Mouse (Mus musculus): ENCODE measurements around the gene Bcl9. TPM values are rescaled to one million over a fixed set of nuclear protein-coding genes. Genes with fewer than 3 reads are reported as not detected.
A peak's percentile ranks its signal among the peaks of the same experiment; 100 is the strongest.

Bcl9 gene
- polyA plus RNA-seq, 1 experiment from 2014 or later = 47.2 TPM

DNA sequence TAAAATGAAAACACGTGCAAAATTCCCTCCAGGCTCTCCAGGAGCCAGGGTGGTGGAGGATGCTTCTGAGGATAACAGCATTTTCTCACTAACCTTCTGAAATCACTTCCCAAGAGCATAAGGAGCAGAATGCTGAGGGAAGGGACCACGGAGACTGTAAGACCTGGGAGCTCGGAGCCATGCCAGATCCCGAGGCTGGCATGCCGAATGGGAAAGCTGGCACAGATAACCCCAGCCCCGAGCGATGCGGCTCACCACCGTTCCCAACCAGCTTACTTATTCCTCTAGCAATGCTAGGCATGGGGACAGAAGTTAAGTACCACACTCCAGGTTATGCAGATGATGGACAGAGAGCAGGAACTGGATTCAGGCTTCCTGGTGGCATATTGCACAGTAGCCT is 13.7 kb downstream of the Bcl9 start:
- WGBS = 90% methylated on average over 9 of the region's 9 CpGs
- Histone ChIP-seq H3K4me3 (no peak overlapping the region), H3K27me3 (ENCODE audit: low read depth, poor library complexity, severe bottlenecking) (no peaks in the 10 kb centered on the region), H3K27ac (replicated peaks) (no peak overlapping the region), H3K36me3 (peaks cover 31% of the 10 kb centered on the region), H3K9me3 (replicated peaks) (no peaks in the 10 kb centered on the region), H3K4me1 (peaks cover 6% of the 10 kb centered on the region; the same call in 1 of the 2 replicates)
- no peak for DNase-seq (ENCODE audit: low spot score)

DNA sequence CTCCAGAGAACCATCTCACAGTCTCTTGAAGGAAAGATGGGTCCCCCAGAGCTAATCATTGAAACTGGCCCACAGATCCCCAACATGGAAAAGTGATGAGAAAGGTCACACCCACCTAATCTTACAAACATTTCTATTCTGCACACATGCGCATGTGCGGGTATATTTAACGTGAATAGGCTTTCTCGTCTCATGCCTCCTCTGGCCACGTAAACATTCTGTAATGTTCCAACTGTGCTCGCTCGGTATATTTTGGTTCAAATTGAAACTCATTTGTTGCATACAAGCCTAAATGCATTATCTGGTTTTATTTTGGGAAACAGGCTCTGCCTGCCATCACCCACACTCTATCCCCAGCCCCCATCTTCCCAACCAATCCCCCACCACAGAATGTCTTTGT is 16.3 kb downstream of the Bcl9 start:
- Histone ChIP-seq H3K36me3 (peaks cover 33% of the 10 kb centered on the region), H3K27ac (replicated peaks) (no peak overlapping the region), H3K4me1 (peaks cover 6% of the 10 kb centered on the region), H3K9me3 (replicated peaks) (no peaks in the 10 kb centered on the region), H3K27me3 (ENCODE audit: low read depth, poor library complexity, severe bottlenecking) (no peaks in the 10 kb centered on the region), H3K4me3 (no peak overlapping the region)
- WGBS = 95% methylated on average over 7 of the region's 7 CpGs
- no peak for DNase-seq (ENCODE audit: low spot score)

DNA sequence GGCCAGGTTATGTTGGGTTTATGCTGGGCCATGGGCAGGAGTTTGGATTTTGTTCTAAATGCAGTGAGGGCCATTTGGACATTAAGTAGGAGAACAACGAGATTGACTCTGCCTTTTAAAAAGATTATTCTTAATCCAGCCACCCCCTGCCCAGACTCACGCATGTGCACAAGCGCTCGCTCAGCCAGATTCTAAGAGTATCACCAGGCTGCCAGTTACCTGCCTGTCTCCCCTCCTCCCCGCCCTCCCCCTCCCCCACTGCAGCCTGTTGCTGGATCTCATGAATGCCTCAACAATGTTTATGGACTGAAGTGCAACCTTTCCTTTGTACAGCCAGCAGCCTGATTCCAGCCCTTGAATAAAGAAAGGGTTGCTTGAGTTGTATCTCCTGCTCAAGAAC is 22.0 kb downstream of the Bcl9 start:
- Histone ChIP-seq H3K9me3 (replicated peaks) (no peaks in the 10 kb centered on the region), H3K4me3 (no peak overlapping the region), H3K36me3 (peaks cover 32% of the 10 kb centered on the region), H3K4me1 (peaks cover 24% of the 10 kb centered on the region), H3K27me3 (ENCODE audit: low read depth, poor library complexity, severe bottlenecking) (no peaks in the 10 kb centered on the region), H3K27ac (replicated peaks) (no peak overlapping the region)
- WGBS = 71% methylated on average over 5 of the region's 5 CpGs
- no peak for DNase-seq (ENCODE audit: low spot score)

DNA sequence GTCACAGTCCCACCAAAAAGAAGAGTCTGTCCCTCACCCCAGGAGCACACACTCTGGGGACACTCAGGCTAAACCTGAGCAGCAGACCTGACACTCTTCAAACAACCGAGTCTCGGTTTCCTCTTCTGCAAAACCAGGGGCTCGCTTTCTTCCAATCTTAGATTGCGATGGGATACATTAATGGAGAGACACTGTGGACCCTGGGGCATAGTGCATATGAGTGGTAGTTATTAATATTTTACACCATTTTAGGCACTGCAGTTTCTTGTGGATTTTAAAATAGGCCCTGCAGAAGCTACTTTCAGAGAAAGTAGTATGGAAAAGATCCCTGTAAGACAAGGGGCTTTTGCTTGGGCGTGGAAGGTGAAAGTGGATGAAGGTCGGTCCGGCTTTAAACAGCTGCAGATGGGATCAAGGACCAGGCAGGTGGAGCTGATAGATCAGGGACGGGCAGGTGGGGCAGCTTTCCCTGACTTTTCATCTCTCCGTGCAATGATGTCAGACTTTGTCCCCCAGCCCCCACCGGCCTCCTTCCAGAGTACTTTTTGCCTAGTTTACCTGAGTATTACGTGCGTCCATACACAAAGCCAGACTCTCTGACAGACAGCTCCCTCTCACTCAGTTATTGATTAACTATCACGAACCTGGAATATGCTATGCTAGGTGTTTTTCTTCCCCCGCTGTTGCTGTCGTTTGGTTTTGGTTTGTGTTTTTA is 23.0 kb downstream of the Bcl9 start:
- no peak for DNase-seq (ENCODE audit: low spot score)
- Histone ChIP-seq H3K4me3 (no peak overlapping the region), H3K27me3 (ENCODE audit: low read depth, poor library complexity, severe bottlenecking) (no peaks in the 10 kb centered on the region), H3K9me3 (replicated peaks) (no peaks in the 10 kb centered on the region), H3K36me3 (peaks cover 27% of the 10 kb centered on the region), H3K27ac (replicated peaks) (no peak overlapping the region), H3K4me1 (peaks cover 24% of the 10 kb centered on the region)
- WGBS = 94% methylated on average over 15 of the region's 15 CpGs

DNA sequence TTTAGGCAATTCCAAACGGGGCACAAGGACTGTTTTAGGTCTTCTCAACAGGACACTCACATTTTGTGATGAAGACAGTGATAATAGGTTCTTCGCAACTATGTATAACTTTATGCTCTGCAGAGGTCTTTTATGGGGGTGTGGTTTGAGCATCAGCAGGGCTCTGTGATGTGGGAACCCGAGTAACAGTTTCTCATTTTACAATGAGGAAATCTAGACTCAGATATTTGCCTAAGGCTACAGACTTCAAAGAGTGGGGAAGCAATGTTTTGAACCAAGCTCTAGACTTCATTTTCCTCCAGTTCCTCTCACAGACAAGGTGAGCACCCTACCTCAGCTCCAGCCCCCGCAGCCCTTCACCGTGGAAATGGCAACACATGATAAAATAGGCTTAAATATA is 23.8 kb downstream of the Bcl9 start:
- no peak overlapping the region for H3K27ac ChIP-seq (replicated peaks)
- H3K9me3 ChIP-seq (replicated peaks) = no peaks in the 10 kb centered on the region
- WGBS = 90% methylated on average over 5 of the region's 5 CpGs
- H3K4me1 ChIP-seq = peaks cover 32% of the 10 kb centered on the region
- no peaks in the 10 kb centered on the region for H3K27me3 ChIP-seq (ENCODE audit: low read depth, poor library complexity, severe bottlenecking)
- H3K4me3 ChIP-seq = no peak overlapping the region
- H3K36me3 ChIP-seq = peaks cover 31% of the 10 kb centered on the region
- no peak for DNase-seq (ENCODE audit: low spot score)

DNA sequence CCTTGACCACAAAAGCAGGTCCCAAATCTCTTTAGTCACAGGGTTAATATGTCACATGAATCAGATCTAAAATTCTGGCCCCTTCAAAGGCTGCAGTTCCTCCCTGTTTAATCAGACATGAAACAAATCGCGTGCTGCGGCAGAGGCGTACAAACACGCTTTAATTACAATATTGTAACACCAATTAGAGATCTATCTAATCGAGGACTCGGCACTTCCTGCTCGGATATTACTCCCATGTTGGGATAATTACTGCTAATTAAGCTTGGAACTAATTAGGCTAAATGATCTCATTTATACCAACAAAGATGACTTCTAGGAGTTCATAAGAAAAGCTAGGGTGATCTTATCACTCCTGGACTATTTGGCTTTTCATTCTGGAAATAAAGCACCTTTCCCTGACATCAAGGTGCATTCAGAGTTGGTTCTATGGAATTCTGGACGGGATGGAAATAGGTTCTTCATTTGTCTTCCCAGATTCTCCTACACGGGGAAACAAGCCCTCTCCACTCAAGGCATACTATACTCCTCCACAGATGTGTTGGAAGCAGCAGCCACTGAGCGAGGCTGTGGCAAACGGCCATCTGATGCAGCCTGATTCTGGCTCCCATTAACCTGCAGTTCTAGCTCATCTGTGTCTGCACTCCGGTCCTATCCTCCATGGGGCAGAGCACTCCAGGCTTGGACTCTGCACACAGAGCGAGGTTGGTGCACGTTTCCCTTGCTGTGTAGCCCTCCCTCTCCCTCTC is 31.9 kb downstream of the Bcl9 start:
- no peaks in the 10 kb centered on the region for H3K27me3 ChIP-seq (ENCODE audit: low read depth, poor library complexity, severe bottlenecking)
- H3K27ac ChIP-seq (replicated peaks) = no peak overlapping the region
- peaks cover 31% of the 10 kb centered on the region for H3K36me3 ChIP-seq
- WGBS = 86% methylated on average over 15 of the region's 15 CpGs
- H3K9me3 ChIP-seq (replicated peaks) = peaks cover 3% of the 10 kb centered on the region; the same call in 1 of the 2 replicates
- H3K4me1 ChIP-seq = peaks cover 37% of the 10 kb centered on the region
- H3K4me3 ChIP-seq = no peak overlapping the region
- no peak for DNase-seq (ENCODE audit: low spot score)

DNA sequence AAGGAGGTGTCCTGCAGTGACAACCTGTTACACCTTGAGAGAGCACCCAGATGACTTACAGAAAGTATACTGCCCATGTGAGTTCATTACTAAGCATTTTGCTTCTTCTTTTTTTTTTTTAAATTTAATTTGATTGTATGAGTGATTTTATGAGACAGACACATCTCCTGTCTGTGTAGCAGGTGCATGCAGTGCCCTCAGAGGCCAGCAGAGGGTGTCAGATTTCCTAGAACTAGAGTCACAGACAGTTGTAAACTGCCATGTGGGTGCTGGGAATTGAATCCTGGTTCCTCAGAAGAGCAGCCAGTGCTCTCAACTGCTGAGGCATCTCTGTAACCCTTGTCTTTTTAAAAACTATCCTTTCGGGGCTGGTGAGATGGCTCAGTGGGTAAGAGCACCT is 35.5 kb downstream of the Bcl9 start:
- Histone ChIP-seq H3K4me3 (no peak overlapping the region), H3K36me3 (peaks cover 43% of the 10 kb centered on the region), H3K27ac (replicated peaks) (no peak overlapping the region), H3K4me1 (peaks cover 11% of the 10 kb centered on the region; the same call in 1 of the 2 replicates), H3K9me3 (replicated peaks) (peaks cover 14% of the 10 kb centered on the region), H3K27me3 (ENCODE audit: low read depth, poor library complexity, severe bottlenecking) (no peaks in the 10 kb centered on the region)
- no peak for DNase-seq (ENCODE audit: low spot score)
- WGBS = 100% methylated on average over 1 of the region's 1 CpGs

DNA sequence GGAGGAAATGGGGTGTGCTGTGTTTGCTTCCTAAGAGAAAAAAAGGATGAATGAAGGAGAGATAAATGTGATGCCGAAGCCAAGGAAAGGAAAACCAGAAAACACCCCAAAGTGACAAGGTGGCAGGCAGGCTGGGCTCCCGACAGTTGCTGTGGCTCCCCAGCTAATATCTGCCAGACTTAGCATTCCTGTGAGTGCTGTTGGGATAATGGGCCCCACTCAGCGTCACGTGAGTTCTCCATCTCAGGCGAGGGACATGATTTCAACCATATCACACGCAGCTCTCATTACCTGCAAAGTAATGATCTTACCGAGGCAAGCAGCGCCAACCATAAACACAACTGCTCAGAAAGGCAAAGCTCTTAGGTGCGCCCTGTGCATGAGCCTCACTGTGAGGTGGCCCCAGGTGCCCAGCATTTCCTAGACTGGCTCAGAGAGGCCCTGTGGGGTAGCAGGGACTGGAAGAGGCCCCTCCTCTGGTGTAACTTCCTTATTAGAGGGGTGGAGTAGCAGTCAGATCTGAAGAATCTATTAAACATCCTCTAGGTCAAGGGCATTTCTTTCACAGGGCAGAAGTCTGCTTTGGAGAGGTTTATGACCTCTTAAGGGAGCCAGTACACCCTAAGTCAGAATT is 41.9 kb downstream of the Bcl9 start:
- DNase-seq (ENCODE audit: low spot score) = no peak
- 45% methylated on average over 9 of the region's 9 CpGs for WGBS

DNA sequence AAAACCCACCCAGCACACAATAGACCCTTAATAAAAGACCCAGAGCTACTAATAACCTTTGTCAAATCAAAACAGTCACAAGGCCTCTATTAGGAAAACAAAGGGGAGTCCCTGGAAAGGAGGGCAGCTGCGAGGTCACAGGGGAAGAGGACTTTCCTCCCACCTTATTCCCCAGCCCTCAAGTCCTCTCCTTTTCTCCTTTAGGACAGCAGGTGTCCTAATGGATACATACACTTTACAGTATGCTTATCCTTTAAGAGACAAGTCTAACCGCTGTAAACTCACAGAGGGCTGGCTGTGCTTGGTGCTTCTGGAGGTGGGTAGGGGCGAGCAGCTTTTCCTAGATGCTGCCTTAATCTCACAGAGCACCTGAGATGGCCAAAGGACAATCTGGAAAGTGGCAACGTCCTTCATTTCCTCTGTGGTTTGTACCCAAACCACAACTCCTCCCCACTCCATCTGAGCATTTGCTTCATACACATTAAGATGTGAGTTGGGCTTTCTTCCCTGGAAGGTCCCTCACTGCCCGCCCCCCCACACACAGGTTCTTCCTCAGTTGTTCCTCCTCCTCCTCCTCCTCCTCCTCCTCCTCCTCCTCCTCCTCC is 42.8 kb downstream of the Bcl9 start:
- Histone ChIP-seq H3K27ac (replicated peaks) (peak overlapping the region; percentile 73), H3K4me1 (peaks cover 43% of the 10 kb centered on the region)
- DNase-seq (ENCODE audit: low spot score) = no peak

More for the DNA sequence above, 41.9 kb downstream of the Bcl9 start:
- H3K4me3 ChIP-seq = no peak overlapping the region
- peaks cover 22% of the 10 kb centered on the region for H3K36me3 ChIP-seq
- peaks cover 43% of the 10 kb centered on the region for H3K4me1 ChIP-seq
- H3K27ac ChIP-seq (replicated peaks) = no peak overlapping the region
- H3K27me3 ChIP-seq (ENCODE audit: low read depth, poor library complexity, severe bottlenecking) = no peaks in the 10 kb centered on the region
- H3K9me3 ChIP-seq (replicated peaks) = peaks cover 11% of the 10 kb centered on the region

DNA sequence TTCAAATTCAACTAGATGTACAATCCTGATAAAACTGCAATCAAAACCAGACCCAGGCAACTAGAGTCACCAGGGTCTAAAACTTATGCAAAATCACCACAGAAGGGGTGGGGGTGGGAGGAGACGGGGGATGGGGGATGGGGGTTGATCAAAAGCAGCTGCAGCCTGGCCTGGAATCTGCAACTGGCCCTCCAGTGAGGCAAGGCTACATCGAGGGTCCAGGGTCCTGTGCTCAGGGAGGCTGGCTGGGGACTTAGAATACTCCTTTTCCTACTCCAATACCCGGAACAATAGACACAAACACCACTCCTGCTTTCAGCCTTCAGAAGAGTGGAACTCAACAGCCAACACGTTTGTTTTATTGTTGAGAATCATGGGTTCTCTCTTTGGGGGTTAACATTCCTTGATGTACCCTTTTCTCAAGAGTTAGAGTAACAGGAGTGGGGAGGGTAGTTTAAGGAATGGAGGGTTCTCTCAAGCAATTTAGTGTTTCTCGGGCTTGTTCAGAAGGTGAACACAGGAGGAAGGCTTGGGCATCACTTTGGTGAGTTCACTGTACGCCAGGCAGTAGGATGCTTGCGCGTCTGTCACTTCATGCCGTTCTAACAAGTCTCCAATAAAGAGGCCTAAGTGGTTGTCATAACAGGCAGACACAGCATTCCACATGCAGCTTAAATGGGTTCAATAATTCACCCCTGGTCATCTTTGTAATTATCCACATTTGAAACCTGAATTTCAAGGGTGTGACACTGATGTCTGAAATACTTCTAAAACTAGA is 43.7 kb downstream of the Bcl9 start:
- H3K27me3 ChIP-seq (ENCODE audit: low read depth, poor library complexity, severe bottlenecking) = no peaks in the 10 kb centered on the region
- H3K27ac ChIP-seq (replicated peaks) = peak overlapping the region; percentile 73
- peaks cover 43% of the 10 kb centered on the region for H3K4me1 ChIP-seq
- peak overlapping the region; percentile 20; the same call in 1 of the 2 replicates for H3K4me3 ChIP-seq
- 22% methylated on average over 9 of the region's 9 CpGs for WGBS
- peak; percentile 63 for DNase-seq (ENCODE audit: low spot score)
- H3K36me3 ChIP-seq = peaks cover 7% of the 10 kb centered on the region
- H3K9me3 ChIP-seq (replicated peaks) = peaks cover 2% of the 10 kb centered on the region

More for the DNA sequence above, 42.8 kb downstream of the Bcl9 start:
- H3K27me3 ChIP-seq (ENCODE audit: low read depth, poor library complexity, severe bottlenecking) = no peaks in the 10 kb centered on the region
- peaks cover 17% of the 10 kb centered on the region for H3K36me3 ChIP-seq
- 10% methylated on average over 5 of the region's 5 CpGs for WGBS
- peaks cover 11% of the 10 kb centered on the region for H3K9me3 ChIP-seq (replicated peaks)
- no peak overlapping the region for H3K4me3 ChIP-seq

DNA sequence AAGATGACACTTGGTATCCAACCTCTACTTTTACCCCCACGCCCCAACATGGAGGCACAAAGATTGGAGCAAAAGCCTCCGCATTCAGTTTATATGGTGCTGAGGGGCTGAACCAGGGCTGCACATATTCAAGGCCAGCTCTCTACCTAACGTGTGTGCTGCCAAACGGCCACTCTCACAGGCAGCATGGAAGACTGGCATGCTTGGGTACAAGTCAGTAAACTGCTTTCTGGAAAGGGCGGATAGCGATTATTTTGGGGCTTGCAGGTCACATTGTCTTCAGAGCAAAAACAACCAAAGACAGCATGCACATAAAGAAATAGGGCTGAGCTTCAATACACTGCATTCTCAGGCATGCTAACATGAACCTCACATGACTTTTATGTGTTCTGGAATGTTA is 44.8 kb downstream of the Bcl9 start:
- Histone ChIP-seq H3K27me3 (ENCODE audit: low read depth, poor library complexity, severe bottlenecking) (no peaks in the 10 kb centered on the region), H3K36me3 (no peaks in the 10 kb centered on the region), H3K9me3 (replicated peaks) (no peaks in the 10 kb centered on the region), H3K4me1 (peaks cover 43% of the 10 kb centered on the region), H3K4me3 (no peak overlapping the region), H3K27ac (replicated peaks) (no peak overlapping the region)
- WGBS = 79% methylated on average over 6 of the region's 6 CpGs
- DNase-seq (ENCODE audit: low spot score) = no peak

DNA sequence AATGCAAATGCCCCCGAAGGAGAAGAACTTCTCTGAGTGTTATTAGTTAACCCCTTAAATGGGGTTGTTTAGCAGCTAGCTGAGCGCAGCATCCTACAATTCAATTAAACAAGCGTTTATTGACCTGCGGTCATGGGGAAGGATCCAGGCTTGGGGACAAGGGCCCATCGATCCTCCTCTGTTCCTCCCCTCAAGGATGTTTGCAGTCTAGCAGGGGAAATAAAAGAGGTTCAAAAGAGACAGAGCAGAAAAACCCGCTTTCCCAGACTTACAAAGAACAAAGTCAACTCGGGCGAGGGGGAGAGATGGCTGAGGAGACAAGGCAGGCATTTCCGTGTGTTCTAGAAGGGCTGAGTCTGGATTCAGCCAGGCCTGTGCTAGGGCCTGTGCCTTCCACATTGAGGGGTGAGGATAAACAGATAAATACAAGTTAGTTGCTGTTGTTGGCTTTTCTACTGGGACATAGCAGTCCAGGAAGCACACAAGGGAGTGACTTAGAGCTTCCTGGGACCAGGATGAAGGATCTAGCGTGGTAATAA is 55.0 kb downstream of the Bcl9 start:
- Histone ChIP-seq H3K4me1 (peaks cover 22% of the 10 kb centered on the region), H3K36me3 (no peaks in the 10 kb centered on the region), H3K4me3 (no peak overlapping the region), H3K9me3 (replicated peaks) (no peaks in the 10 kb centered on the region), H3K27me3 (ENCODE audit: low read depth, poor library complexity, severe bottlenecking) (no peaks in the 10 kb centered on the region), H3K27ac (replicated peaks) (peak overlapping the region; percentile 50)
- 39% methylated on average over 10 of the region's 10 CpGs for WGBS
- no peak for DNase-seq (ENCODE audit: low spot score)

All from midbrain, embryonic 10.5 days (tissue).